Mouse (Mus musculus): ENCODE measurements around the gene Rtkn2. TPM values are rescaled to one million over a fixed set of nuclear protein-coding genes. Genes with fewer than 3 reads are reported as not detected.

Rtkn2 gene
- polyA plus RNA-seq, 1 experiment from 2014 or later: 1.2 TPM

- no peak for TF ChIP-seq CTCF (IDR thresholded peaks at IDR 0.05; ENCODE audit: low read depth)
- H3K9me3 ChIP-seq (ENCODE audit: control insufficient read depth): no peaks in the 10 kb centered on the region
- no peaks in the 10 kb centered on the region for H3K4me1 ChIP-seq (replicated peaks; ENCODE audit: control insufficient read depth, insufficient read depth, low read length)
- no peak overlapping the region for H3K9ac ChIP-seq (ENCODE audit: low read depth, low read length)
- no peaks in the 10 kb centered on the region for H3K36me3 ChIP-seq (ENCODE audit: control insufficient read depth, insufficient read depth)
- no peak for ATAC-seq
- no peak overlapping the region for H3K4me2 ChIP-seq (replicated peaks; ENCODE audit: low read depth)
- no peak overlapping the region for H3K4me3 ChIP-seq (ENCODE audit: low read depth, low read length)
- no peak overlapping the region for H3K27ac ChIP-seq (ENCODE audit: low read depth, low read length)
- WGBS: 77% methylated on average over 8 of the region's 8 CpGs
- no peaks in the 10 kb centered on the region for H3K27me3 ChIP-seq (replicated peaks; ENCODE audit: control insufficient read depth, insufficient read depth, low read length)
Measured at GRCm38 (mm10) chr10:67964060-67964459, 15.3 kb upstream of the Rtkn2 start.

GRCm38 (mm10) chr10:67965251-67965986, 14.0 kb upstream of the Rtkn2 start:
- no peak for ATAC-seq
- Histone ChIP-seq H3K9ac (ENCODE audit: low read depth, low read length) (no peak overlapping the region), H3K4me2 (replicated peaks; ENCODE audit: low read depth) (no peak overlapping the region), H3K4me1 (replicated peaks; ENCODE audit: control insufficient read depth, insufficient read depth, low read length) (no peaks in the 10 kb centered on the region), H3K27ac (ENCODE audit: low read depth, low read length) (no peak overlapping the region), H3K4me3 (ENCODE audit: low read depth, low read length) (no peak overlapping the region), H3K27me3 (replicated peaks; ENCODE audit: control insufficient read depth, insufficient read depth, low read length) (no peaks in the 10 kb centered on the region), H3K36me3 (ENCODE audit: control insufficient read depth, insufficient read depth) (no peaks in the 10 kb centered on the region), H3K9me3 (ENCODE audit: control insufficient read depth) (no peaks in the 10 kb centered on the region)
- TF ChIP-seq CTCF (IDR thresholded peaks at IDR 0.05; ENCODE audit: low read depth): no peak
- 80% methylated on average over 4 of the region's 4 CpGs for WGBS

- WGBS: 61% methylated on average over 6 of the region's 6 CpGs
- no peaks in the 10 kb centered on the region for H3K27me3 ChIP-seq (replicated peaks; ENCODE audit: control insufficient read depth, insufficient read depth, low read length)
- no peak for ATAC-seq
Measured at GRCm38 (mm10) chr10:67966102-67966501, 13.3 kb upstream of the Rtkn2 start.

DNA sequence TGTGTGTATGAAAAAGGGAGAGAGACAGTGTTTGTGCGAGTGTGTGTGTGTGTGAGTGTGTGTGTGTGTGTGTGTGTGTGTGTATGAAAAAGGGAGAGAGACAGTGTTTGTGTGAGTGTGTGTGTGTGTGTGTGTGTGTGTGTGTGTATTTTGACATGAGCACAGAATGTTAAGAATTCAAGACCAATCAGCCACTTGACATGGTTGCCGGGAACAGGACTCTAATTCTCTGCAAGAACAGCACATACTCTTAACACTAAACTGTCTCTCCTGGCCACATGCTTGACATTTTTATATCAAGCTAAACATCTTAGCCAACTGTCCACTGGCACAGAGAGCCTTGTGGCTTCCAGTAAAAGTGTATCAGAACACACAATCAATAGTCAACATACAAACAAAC, 12.4 kb upstream of the Rtkn2 start:
- H3K36me3 ChIP-seq (ENCODE audit: control insufficient read depth, insufficient read depth): no peaks in the 10 kb centered on the region
- no peaks in the 10 kb centered on the region for H3K27me3 ChIP-seq (replicated peaks; ENCODE audit: control insufficient read depth, insufficient read depth, low read length)
- ATAC-seq: no peak
- H3K4me3 ChIP-seq (ENCODE audit: low read depth, low read length): no peak overlapping the region
- 69% methylated on average over 2 of the region's 2 CpGs for WGBS
- H3K27ac ChIP-seq (ENCODE audit: low read depth, low read length): no peak overlapping the region
- no peak overlapping the region for H3K4me2 ChIP-seq (replicated peaks; ENCODE audit: low read depth)
- TF ChIP-seq CTCF (IDR thresholded peaks at IDR 0.05; ENCODE audit: low read depth): no peak
- no peaks in the 10 kb centered on the region for H3K9me3 ChIP-seq (ENCODE audit: control insufficient read depth)
- H3K9ac ChIP-seq (ENCODE audit: low read depth, low read length): no peak overlapping the region
- no peaks in the 10 kb centered on the region for H3K4me1 ChIP-seq (replicated peaks; ENCODE audit: control insufficient read depth, insufficient read depth, low read length)

More at GRCm38 (mm10) chr10:67966102-67966501, 13.3 kb upstream of the Rtkn2 start:
- no peak overlapping the region for H3K4me2 ChIP-seq (replicated peaks; ENCODE audit: low read depth)
- H3K9me3 ChIP-seq (ENCODE audit: control insufficient read depth): no peaks in the 10 kb centered on the region
- no peaks in the 10 kb centered on the region for H3K36me3 ChIP-seq (ENCODE audit: control insufficient read depth, insufficient read depth)
- H3K27ac ChIP-seq (ENCODE audit: low read depth, low read length): no peak overlapping the region
- no peak overlapping the region for H3K9ac ChIP-seq (ENCODE audit: low read depth, low read length)
- H3K4me3 ChIP-seq (ENCODE audit: low read depth, low read length): no peak overlapping the region
- H3K4me1 ChIP-seq (replicated peaks; ENCODE audit: control insufficient read depth, insufficient read depth, low read length): no peaks in the 10 kb centered on the region
- TF ChIP-seq CTCF (IDR thresholded peaks at IDR 0.05; ENCODE audit: low read depth): no peak

GRCm38 (mm10) chr10:67971166-67971796, 8.1 kb upstream of the Rtkn2 start:
- no peak overlapping the region for H3K9ac ChIP-seq (ENCODE audit: low read depth, low read length)
- 74% methylated on average over 11 of the region's 11 CpGs for WGBS
- no peak overlapping the region for H3K4me3 ChIP-seq (ENCODE audit: low read depth, low read length)
- H3K9me3 ChIP-seq (ENCODE audit: control insufficient read depth): no peaks in the 10 kb centered on the region
- H3K36me3 ChIP-seq (ENCODE audit: control insufficient read depth, insufficient read depth): no peaks in the 10 kb centered on the region
- ATAC-seq: no peak
- no peaks in the 10 kb centered on the region for H3K27me3 ChIP-seq (replicated peaks; ENCODE audit: control insufficient read depth, insufficient read depth, low read length)
- no peak for TF ChIP-seq CTCF (IDR thresholded peaks at IDR 0.05; ENCODE audit: low read depth)
- no peaks in the 10 kb centered on the region for H3K4me1 ChIP-seq (replicated peaks; ENCODE audit: control insufficient read depth, insufficient read depth, low read length)
- no peak overlapping the region for H3K4me2 ChIP-seq (replicated peaks; ENCODE audit: low read depth)
- no peak overlapping the region for H3K27ac ChIP-seq (ENCODE audit: low read depth, low read length)

DNA sequence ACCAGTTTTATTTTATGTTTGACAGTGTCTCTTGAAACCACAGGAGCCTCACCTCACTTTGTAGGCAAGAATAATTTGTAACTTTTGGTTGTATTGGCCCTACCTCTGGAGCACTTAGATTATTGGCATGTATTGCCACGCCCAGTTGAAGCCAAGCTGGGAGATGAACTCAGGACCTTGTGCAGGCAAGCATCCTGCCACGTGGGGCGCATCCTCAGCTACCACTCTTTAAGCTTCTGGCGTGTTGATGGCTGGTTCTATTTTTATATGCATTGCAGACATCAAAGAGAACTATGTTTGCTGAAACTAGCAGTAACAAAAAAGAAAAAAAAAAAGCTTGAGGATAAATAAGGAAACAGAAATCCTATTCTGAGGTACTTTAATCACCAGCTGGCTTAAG, 2.1 kb upstream of the Rtkn2 start:
- no peak for ATAC-seq
- H3K36me3 ChIP-seq (ENCODE audit: control insufficient read depth, insufficient read depth): no peaks in the 10 kb centered on the region
- no peaks in the 10 kb centered on the region for H3K27me3 ChIP-seq (replicated peaks; ENCODE audit: control insufficient read depth, insufficient read depth, low read length)
- H3K4me3 ChIP-seq (ENCODE audit: low read depth, low read length): no peak overlapping the region
- H3K9me3 ChIP-seq (ENCODE audit: control insufficient read depth): no peaks in the 10 kb centered on the region
- H3K27ac ChIP-seq (ENCODE audit: low read depth, low read length): no peak overlapping the region
- TF ChIP-seq CTCF (IDR thresholded peaks at IDR 0.05; ENCODE audit: low read depth): no peak
- no peaks in the 10 kb centered on the region for H3K4me1 ChIP-seq (replicated peaks; ENCODE audit: control insufficient read depth, insufficient read depth, low read length)
- no peak overlapping the region for H3K9ac ChIP-seq (ENCODE audit: low read depth, low read length)
- 59% methylated on average over 4 of the region's 4 CpGs for WGBS
- H3K4me2 ChIP-seq (replicated peaks; ENCODE audit: low read depth): no peak overlapping the region
